Mouse (Mus musculus) heart, postnatal 10 days (tissue): ENCODE results near the gene Eif2s3x. TPM values are rescaled to one million over a fixed set of nuclear protein-coding genes. Genes with fewer than 3 reads are reported as not detected.
"Not testable (repeated sequence)": the region's sequence is repeated elsewhere in the genome, so short reads cannot be mapped to it uniquely, and the experiment has no call there.

Experiments used
- DNase-seq, 2 experiments: peaks; one replicate each; pipeline ENCODE4 v3.0.0; 2021
- intact Hi-C: fragments of 180-260 bp; cut with DNase I; formaldehyde crosslinking; loops from one replicate; pipeline ENCODE4 v1.15.1; 2025
- total RNA-seq, 2 experiments: library from RNA; stranded (reverse); gene quantifications; 2 replicates each; pipeline ENCODE4 v1.2.3; 2021

The Eif2s3x gene
- 100 to 1,000 TPM; 116 to 164 TPM for total RNA-seq

GRCm38 (mm10) chrX:94212597-94213321, at the start of gene Eif2s3x:
TSS of gene Eif2s3x (minus strand) at chrX:94212862.
- DNase-seq = peak; percentile 87 to 94
- intact Hi-C loops = loop anchor here (1.0 to 2.0 kb wide), 2 partner anchors 22 to 36 kb away; partner anchors contain the start of gene Klhl15

GRCm38 (mm10) chrX:94235601-94236000, 22.9 kb upstream of the Eif2s3x start:
- no peak for DNase-seq
- intact Hi-C loops = loop anchor here (5.0 kb wide), 1 partner anchor 132 kb away; the partner anchor contains the start of genes Apoo and Fam90a1b

- intact Hi-C loops = loop anchor here (5.0 kb wide), 1 partner anchor 132 kb away; the partner anchor contains the start of genes Apoo and Fam90a1b
- DNase-seq = no peak
Measured at GRCm38 (mm10) chrX:94235190-94235555, 22.5 kb upstream of the Eif2s3x start.

GRCm38 (mm10) chrX:94234532-94235189, 22.0 kb upstream of the Eif2s3x start, which contains the start of gene Klhl15:
TSS of gene Klhl15 (plus strand) at chrX:94234599.
- intact Hi-C loops = loop anchor here (1.0 to 5.0 kb wide), 2 partner anchors 21 to 133 kb away; partner anchors contain the start of genes Apoo and Fam90a1b
- DNase-seq = peak; percentile 88 to 89

GRCm38 (mm10) chrX:94233936-94234531, 21.4 kb upstream of the Eif2s3x start:
- DNase-seq = no peak
- intact Hi-C loops = loop anchor here (1.0 kb wide), 1 partner anchor 21 kb away; no protein-coding TSS in a partner anchor

GRCm38 (mm10) chrX:94233432-94233831, 20.8 kb upstream of the Eif2s3x start:
- intact Hi-C loops = no loop called here

GRCm38 (mm10) chrX:94213384-94213783, 722 bp upstream of the Eif2s3x start:
- intact Hi-C loops = loop anchor here (1.0 to 2.0 kb wide), 2 partner anchors 21 to 37 kb away; partner anchors contain the start of gene Klhl15
- DNase-seq = no peak

More at GRCm38 (mm10) chrX:94233432-94233831, 20.8 kb upstream of the Eif2s3x start:
- DNase-seq = peak in 1 of 2 experiments; percentile 1

GRCm38 (mm10) chrX:94212264-94212596, 432 bp downstream of the Eif2s3x start:
- DNase-seq = no peak
- intact Hi-C loops = loop anchor here (2.0 kb wide), 1 partner anchor 35 kb away; no protein-coding TSS in a partner anchor

GRCm38 (mm10) chrX:94197789-94198188, 14.9 kb downstream of the Eif2s3x start:
- intact Hi-C loops = no loop called here
- DNase-seq = peak; percentile 7 to 47

- DNase-seq = peak; percentile 20 to 21
- intact Hi-C loops = not testable (repeated sequence)
Measured at GRCm38 (mm10) chrX:94193901-94194300, 18.8 kb downstream of the Eif2s3x start.

GRCm38 (mm10) chrX:94185156-94185555, 27.5 kb downstream of the Eif2s3x start:
- DNase-seq = peak in 1 of 2 experiments; percentile 7
- intact Hi-C loops = no loop called here

GRCm38 (mm10) chrX:94183814-94184213, 28.8 kb downstream of the Eif2s3x start:
- no peak for DNase-seq
- intact Hi-C loops = no loop called here

GRCm38 (mm10) chrX:94177715-94178340, 34.8 kb downstream of the Eif2s3x start:
- DNase-seq = peak; percentile 90 to 96
- intact Hi-C loops = loop anchor here (2.0 kb wide), 2 partner anchors 35 to 53 kb away; partner anchors contain the start of gene Eif2s3x

- intact Hi-C loops = no loop called here
Measured at GRCm38 (mm10) chrX:94169348-94169747, 43.3 kb downstream of the Eif2s3x start.

GRCm38 (mm10) chrX:94152251-94152830, 60.3 kb downstream of the Eif2s3x start:
- intact Hi-C loops = no loop called here
- DNase-seq = no peak

More at GRCm38 (mm10) chrX:94169348-94169747, 43.3 kb downstream of the Eif2s3x start:
- no peak for DNase-seq

GRCm38 (mm10) chrX:94150471-94150870, 62.2 kb downstream of the Eif2s3x start:
- DNase-seq = no peak
- intact Hi-C loops = no loop called here

GRCm38 (mm10) chrX:94142004-94142771, 70.5 kb downstream of the Eif2s3x start:
- no peak for DNase-seq
- intact Hi-C loops = no loop called here

GRCm38 (mm10) chrX:94140080-94140479, 72.6 kb downstream of the Eif2s3x start:
- no peak for DNase-seq
- intact Hi-C loops = no loop called here
